Mouse (Mus musculus): ENCODE measurements at regions not wholly inside any gene's neighbourhood (a gene's known extent, or its start where the extent isn't known, plus 50 kb on each side); places are given as distances from the start of the nearest gene placed in this dataset.

DNA sequence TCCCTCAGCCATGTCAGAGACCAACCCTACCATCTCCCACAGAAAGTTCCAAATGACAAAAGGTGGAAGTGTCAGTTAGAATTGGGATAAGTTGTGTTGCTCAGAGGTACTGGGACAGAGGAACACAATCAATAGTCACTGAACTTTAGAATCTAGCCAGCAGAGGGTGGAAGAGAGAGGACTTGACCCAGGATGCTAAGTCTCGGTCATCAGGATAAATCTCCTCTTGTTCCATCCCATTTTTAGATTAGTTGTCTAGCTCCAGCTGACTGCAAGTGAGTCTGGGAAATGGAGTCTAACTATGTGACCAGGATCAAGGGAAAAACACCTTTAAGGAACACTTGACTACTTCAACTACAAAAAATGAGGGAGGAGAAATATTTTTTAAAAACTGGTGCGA lies 91.5 kb downstream of the Fam84b start:
- Histone ChIP-seq H3K9ac (replicated peaks; ENCODE audit: low read length) (no peak overlapping the region), H3K4me3 (ENCODE audit: low read length) (no peak overlapping the region), H3K27ac (no peak overlapping the region), H3K9me3 (ENCODE audit: low read length) (no peaks in the 10 kb centered on the region), H3K27me3 (ENCODE audit: insufficient read depth, low read length) (no peaks in the 10 kb centered on the region), H3K4me2 (ENCODE audit: low read depth, low read length) (no peak overlapping the region), H3K4me1 (ENCODE audit: insufficient read depth, low read length) (no peaks in the 10 kb centered on the region), H3K36me3 (ENCODE audit: insufficient read depth, low read length) (no peaks in the 10 kb centered on the region)
- peak; percentile 36; the same call in 1 of the 2 replicates for TF ChIP-seq CTCF (IDR thresholded peaks at IDR 0.05; ENCODE audit: low read depth)
- DNase-seq (ENCODE audit: low spot score) (no peak), ATAC-seq (no peak)
- WGBS, result 66% methylated on average over 2 of the region's 2 CpGs

DNA sequence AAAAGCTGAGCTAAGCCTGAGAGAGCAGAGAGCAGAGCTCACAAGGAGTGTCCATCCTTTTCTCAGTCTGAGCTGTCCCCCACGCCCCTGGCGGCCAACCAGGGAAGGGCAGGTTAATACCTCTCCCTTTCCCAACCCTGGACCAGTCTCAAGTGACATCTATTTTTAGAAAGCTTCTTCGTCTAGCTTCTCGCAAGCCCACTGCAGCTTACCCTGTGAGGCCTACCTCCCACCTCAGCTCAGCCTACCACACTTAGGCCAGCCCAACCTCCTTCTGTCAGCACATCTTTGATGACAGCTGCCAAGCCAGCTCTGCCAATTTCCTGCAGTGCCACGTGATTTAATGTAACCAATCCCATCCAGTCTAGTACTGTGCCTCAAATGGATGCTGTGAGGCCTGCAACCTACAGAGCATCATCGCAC lies 93.6 kb downstream of the Fam84b start:
- peak; percentile 96 for ATAC-seq
- no peak overlapping the region for H3K4me3 ChIP-seq (ENCODE audit: low read length)
- H3K27me3 ChIP-seq (ENCODE audit: insufficient read depth, low read length), result no peaks in the 10 kb centered on the region
- no peaks in the 10 kb centered on the region for H3K36me3 ChIP-seq (ENCODE audit: insufficient read depth, low read length)
- no peak overlapping the region for H3K9ac ChIP-seq (replicated peaks; ENCODE audit: low read length)
- no peak overlapping the region for H3K27ac ChIP-seq
- peak; percentile 75 for TF ChIP-seq CTCF (IDR thresholded peaks at IDR 0.05; ENCODE audit: low read depth)
- H3K4me1 ChIP-seq (ENCODE audit: insufficient read depth, low read length), result no peaks in the 10 kb centered on the region
- no peak overlapping the region for H3K4me2 ChIP-seq (ENCODE audit: low read depth, low read length)
- WGBS, result 29% methylated on average over 6 of the region's 6 CpGs
- H3K9me3 ChIP-seq (ENCODE audit: low read length), result no peaks in the 10 kb centered on the region
- peak; percentile 61 for DNase-seq (ENCODE audit: low spot score)

DNA sequence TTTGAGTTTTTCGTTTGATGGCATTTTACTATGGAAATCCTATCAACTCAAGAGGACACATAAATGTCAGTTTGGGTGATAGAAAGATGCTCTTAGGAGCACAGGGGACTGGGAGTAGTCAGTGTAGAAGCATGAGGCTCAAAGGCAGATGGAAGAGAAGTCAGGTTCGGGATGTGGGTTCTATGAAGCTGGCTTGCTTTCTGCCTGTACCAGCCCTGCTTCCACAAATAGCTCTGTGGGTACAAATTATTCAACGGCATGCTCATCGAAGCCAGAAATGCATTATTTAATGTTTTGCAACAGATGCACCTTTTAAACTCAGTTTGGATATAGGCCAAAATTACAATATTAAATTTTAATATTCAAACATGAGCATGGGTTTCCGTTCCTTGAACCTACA lies 99.3 kb downstream of the Fam84b start:
- DNase-seq (ENCODE audit: low spot score) (no peak), ATAC-seq (no peak)
- TF ChIP-seq CTCF (IDR thresholded peaks at IDR 0.05; ENCODE audit: low read depth), result no peak
- Histone ChIP-seq H3K9ac (replicated peaks; ENCODE audit: low read length) (no peak overlapping the region), H3K4me3 (ENCODE audit: low read length) (no peak overlapping the region), H3K4me2 (ENCODE audit: low read depth, low read length) (no peak overlapping the region), H3K36me3 (ENCODE audit: insufficient read depth, low read length) (no peaks in the 10 kb centered on the region), H3K9me3 (ENCODE audit: low read length) (no peaks in the 10 kb centered on the region), H3K4me1 (ENCODE audit: insufficient read depth, low read length) (no peaks in the 10 kb centered on the region), H3K27me3 (ENCODE audit: insufficient read depth, low read length) (no peaks in the 10 kb centered on the region), H3K27ac (no peak overlapping the region)
- WGBS, result 81% methylated on average over 5 of the region's 5 CpGs

DNA sequence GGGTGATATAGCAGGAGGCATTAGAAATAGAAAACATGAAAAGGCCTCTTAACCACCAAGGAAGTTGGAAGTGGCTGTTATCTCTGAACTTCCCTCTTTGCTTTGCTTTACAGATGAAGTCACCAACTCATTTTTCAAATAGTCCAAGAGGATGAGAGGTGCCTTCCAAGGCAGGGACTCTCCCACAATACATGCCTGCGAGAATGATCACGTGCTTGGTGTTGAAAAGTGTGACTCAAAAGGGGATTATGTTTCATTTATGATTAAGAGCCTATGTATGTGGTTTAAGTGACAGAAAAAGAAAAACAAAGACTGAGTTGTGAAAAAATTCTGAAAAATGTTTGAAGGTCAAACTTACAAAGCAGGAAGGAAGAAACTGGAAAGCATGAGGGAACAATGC lies 114.0 kb downstream of the Fam84b start:
- Histone ChIP-seq H3K27ac (no peak overlapping the region), H3K4me1 (ENCODE audit: insufficient read depth, low read length) (no peaks in the 10 kb centered on the region), H3K4me2 (ENCODE audit: low read depth, low read length) (no peak overlapping the region), H3K27me3 (ENCODE audit: insufficient read depth, low read length) (no peaks in the 10 kb centered on the region), H3K9ac (replicated peaks; ENCODE audit: low read length) (no peak overlapping the region), H3K4me3 (ENCODE audit: low read length) (no peak overlapping the region), H3K9me3 (ENCODE audit: low read length) (no peaks in the 10 kb centered on the region), H3K36me3 (ENCODE audit: insufficient read depth, low read length) (no peaks in the 10 kb centered on the region)
- WGBS, result 87% methylated on average over 2 of the region's 2 CpGs
- ATAC-seq (no peak), DNase-seq (ENCODE audit: low spot score) (no peak)
- TF ChIP-seq CTCF (IDR thresholded peaks at IDR 0.05; ENCODE audit: low read depth), result no peak

DNA sequence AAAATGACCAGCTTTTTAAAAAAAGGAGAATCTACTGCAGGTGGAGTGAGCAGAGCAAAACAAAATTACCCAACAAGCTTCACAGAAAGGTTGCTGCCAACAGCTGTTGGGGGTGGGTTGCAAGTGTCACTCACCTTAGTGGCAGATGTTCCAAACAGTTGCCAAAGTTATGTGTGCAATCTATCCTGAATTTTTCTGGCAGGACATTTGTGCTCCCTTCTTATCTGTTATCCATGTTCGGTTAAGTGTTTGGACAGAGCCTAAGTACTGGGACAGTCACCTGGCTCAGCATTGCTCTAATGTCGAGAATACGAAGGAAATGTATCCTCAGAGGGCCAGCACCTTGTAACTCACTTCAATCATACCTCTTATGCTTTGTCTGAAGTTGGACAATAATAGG lies 115.3 kb downstream of the Fam84b start:
- Histone ChIP-seq H3K27ac (no peak overlapping the region), H3K36me3 (ENCODE audit: insufficient read depth, low read length) (no peaks in the 10 kb centered on the region), H3K4me2 (ENCODE audit: low read depth, low read length) (no peak overlapping the region), H3K4me1 (ENCODE audit: insufficient read depth, low read length) (no peaks in the 10 kb centered on the region), H3K4me3 (ENCODE audit: low read length) (no peak overlapping the region), H3K27me3 (ENCODE audit: insufficient read depth, low read length) (no peaks in the 10 kb centered on the region), H3K9ac (replicated peaks; ENCODE audit: low read length) (no peak overlapping the region), H3K9me3 (ENCODE audit: low read length) (no peaks in the 10 kb centered on the region)
- DNase-seq (ENCODE audit: low spot score) (no peak), ATAC-seq (no peak)
- no peak for TF ChIP-seq CTCF (IDR thresholded peaks at IDR 0.05; ENCODE audit: low read depth)
- 86% methylated on average over 3 of the region's 3 CpGs for WGBS

DNA sequence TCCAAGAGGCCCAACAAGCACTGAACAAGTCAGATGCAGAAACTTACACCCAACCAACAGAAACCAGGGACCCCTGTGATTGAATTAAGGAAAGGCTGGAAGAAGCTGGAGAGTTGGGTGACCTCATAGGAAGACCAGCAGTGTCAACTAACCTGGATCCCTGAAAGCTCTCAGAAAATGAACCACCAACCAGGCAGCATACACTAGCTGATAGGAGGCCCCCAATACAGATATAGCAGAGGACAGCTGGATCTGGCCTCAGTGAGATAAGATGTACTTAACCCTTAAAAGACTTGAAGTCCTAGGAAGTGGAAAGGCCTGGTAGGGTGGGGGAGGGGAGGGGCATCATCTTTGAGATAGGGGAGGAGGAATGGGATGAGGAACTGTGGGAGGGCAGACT lies 121.2 kb downstream of the Fam84b start:
- H3K4me2 ChIP-seq (ENCODE audit: low read depth, low read length), result no peak overlapping the region
- H3K9me3 ChIP-seq (ENCODE audit: low read length), result no peaks in the 10 kb centered on the region
- no peaks in the 10 kb centered on the region for H3K36me3 ChIP-seq (ENCODE audit: insufficient read depth, low read length)
- no peak for TF ChIP-seq CTCF (IDR thresholded peaks at IDR 0.05; ENCODE audit: low read depth)
- no peak overlapping the region for H3K27ac ChIP-seq
- ATAC-seq, result no peak
- H3K4me1 ChIP-seq (ENCODE audit: insufficient read depth, low read length), result no peaks in the 10 kb centered on the region
- H3K4me3 ChIP-seq (ENCODE audit: low read length), result no peak overlapping the region
- DNase-seq (ENCODE audit: low spot score), result no peak
- H3K9ac ChIP-seq (replicated peaks; ENCODE audit: low read length), result no peak overlapping the region
- no peaks in the 10 kb centered on the region for H3K27me3 ChIP-seq (ENCODE audit: insufficient read depth, low read length)

DNA sequence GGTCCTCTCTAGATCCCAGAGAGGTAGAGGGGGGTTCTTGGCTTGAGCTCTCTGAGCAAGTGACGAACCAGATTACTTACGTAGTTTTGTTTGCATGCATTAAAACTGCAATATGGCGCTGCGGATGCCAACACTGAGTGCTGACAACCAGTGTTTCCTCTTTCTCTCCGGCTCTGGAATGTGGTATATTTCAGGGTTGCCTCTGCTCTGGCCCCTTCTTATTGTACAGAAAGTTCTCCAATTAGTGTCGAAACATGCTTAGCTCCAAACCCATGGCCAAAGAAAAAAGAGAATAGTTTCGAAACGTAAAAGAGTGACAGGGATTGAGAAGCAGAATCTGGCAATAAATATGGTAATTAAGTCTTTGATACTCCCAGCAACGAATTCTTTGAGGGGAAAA lies 124.8 kb downstream of the Fam84b start:
- no peak overlapping the region for H3K27ac ChIP-seq
- no peak overlapping the region for H3K4me3 ChIP-seq (ENCODE audit: low read length)
- no peak overlapping the region for H3K9ac ChIP-seq (replicated peaks; ENCODE audit: low read length)
- H3K4me1 ChIP-seq (ENCODE audit: insufficient read depth, low read length), result no peaks in the 10 kb centered on the region
- no peak overlapping the region for H3K4me2 ChIP-seq (ENCODE audit: low read depth, low read length)
- no peak for DNase-seq (ENCODE audit: low spot score)
- H3K36me3 ChIP-seq (ENCODE audit: insufficient read depth, low read length), result no peaks in the 10 kb centered on the region
- H3K9me3 ChIP-seq (ENCODE audit: low read length), result no peaks in the 10 kb centered on the region
- no peak for TF ChIP-seq CTCF (IDR thresholded peaks at IDR 0.05; ENCODE audit: low read depth)
- H3K27me3 ChIP-seq (ENCODE audit: insufficient read depth, low read length), result no peaks in the 10 kb centered on the region
- no peak for ATAC-seq
- WGBS, result 40% methylated on average over 9 of the region's 9 CpGs
